ENCODE assay signal across 20 mouse cellular contexts in genomic region chr5:36595115-36595514, GRCm38 (mm10). TPM values are rescaled to one million over a fixed set of nuclear protein-coding genes. Genes with fewer than 3 reads are reported as not detected.
DNase-seq lines count a peak whose midpoint lies in the region; ATAC-seq and TF ChIP-seq lines count a peak whose summit lies in the region.
"Had no signal": no experiment of that assay in that cellular context is flagged by ENCODE, and none has a peak within 500 bp of the region (broad histone marks: within the 10 kb centered on the region; RNA-seq: fewer than 3 reads in every experiment).

No protein-coding gene starts in this region.

- peak; percentile 47 to 67; a peak in 3 of 4 replicates for TF ChIP-seq POLR2A in MEL (IDR thresholded peaks at IDR 0.05; ENCODE audit: control insufficient read depth in 1 of 2, insufficient read depth in 1 of 2, low read depth in 1 of 2, low read length in 2 of 2, poor library complexity in 1 of 2)

- TF ChIP-seq EP300 in MEL (IDR thresholded peaks at IDR 0.05; ENCODE audit: low read depth in 1 of 2, low read length in 2 of 2): no peak
- no peak for TF ChIP-seq EP300 in liver, embryonic 14.5 days (IDR thresholded peaks at IDR 0.05; ENCODE audit: low read depth)

- peak; percentile 44 for TF ChIP-seq CTCF in intestine, postnatal 0 days (IDR thresholded peaks at IDR 0.05; ENCODE audit: low read depth)
- peak; percentile 26 to 45 (median 39); a peak in 4 of 6 replicates for TF ChIP-seq CTCF in MEL (IDR thresholded peaks at IDR 0.05 in 2 of 3, conservative IDR thresholded peaks at IDR 0.05 in 1 of 3; ENCODE audit: control insufficient read depth in 1 of 3, insufficient read depth in 1 of 3, low read depth in 2 of 3, low read length in 3 of 3, poor library complexity in 1 of 3, severe bottlenecking in 1 of 3)
- TF ChIP-seq CTCF in liver, embryonic 14.5 days (IDR thresholded peaks at IDR 0.05; ENCODE audit: low read depth): peak; percentile 45

- TF ChIP-seq RAD21 in MEL (IDR thresholded peaks at IDR 0.05; ENCODE audit: low read depth, low read length): peak; percentile 19

- intact Hi-C loops in left cerebral cortex, postnatal 25 days (cut with DNase I): no loop called here

- no peak overlapping the region for H3K27ac ChIP-seq in intestine, postnatal 0 days (ENCODE audit: low read depth, low read length)
- H3K27ac ChIP-seq in intestine, embryonic 15.5 days: no peak overlapping the region
- peak overlapping the region; percentile 56 for H3K27ac ChIP-seq in MEL (ENCODE audit: control insufficient read depth, low read depth, low read length)
- no peak overlapping the region for H3K27ac ChIP-seq in liver, embryonic 14.5 days
- H3K27ac ChIP-seq: embryonic facial prominence, embryonic 13.5 days; forebrain, embryonic 15.5 days; hindbrain, embryonic 13.5 days; neural tube, embryonic 15.5 days had no signal

- 32% methylated on average over 3 of the region's 3 CpGs for WGBS in intestine, postnatal 0 days
- WGBS in intestine, embryonic 15.5 days: 23% methylated on average over 3 of the region's 3 CpGs
- WGBS in liver, embryonic 14.5 days (ENCODE audit: insufficient replicate concordance): 21% methylated on average over 3 of the region's 3 CpGs

- no peaks in the 10 kb centered on the region for H3K4me1 ChIP-seq in intestine, postnatal 0 days (replicated peaks; ENCODE audit: control insufficient read depth, insufficient read depth, low read length)
- H3K4me1 ChIP-seq in intestine, embryonic 15.5 days (replicated peaks): no peaks in the 10 kb centered on the region
- H3K4me1 ChIP-seq in MEL (ENCODE audit: control insufficient read depth in 1 of 2, insufficient read depth in 2 of 2, low read length in 2 of 2): peaks cover 0 to 33% of the 10 kb centered on the region in 2 experiments
- H3K4me1 ChIP-seq in liver, embryonic 14.5 days (replicated peaks; ENCODE audit: control insufficient read depth in 2 of 2, insufficient read depth in 2 of 2, low read length in 1 of 2): no peaks in the 10 kb centered on the region
- H3K4me1 ChIP-seq: forebrain, embryonic 15.5 days; hindbrain, embryonic 13.5 days; neural tube, embryonic 15.5 days had no signal

- H3K79me2 ChIP-seq in MEL (ENCODE audit: control insufficient read depth, insufficient read depth, low read length, poor library complexity): no peaks in the 10 kb centered on the region

- H3K36me3 ChIP-seq in intestine, postnatal 0 days (ENCODE audit: control insufficient read depth, insufficient read depth): peaks cover 6% of the 10 kb centered on the region; the same call in 1 of the 2 replicates
- H3K36me3 ChIP-seq in intestine, embryonic 15.5 days: no peaks in the 10 kb centered on the region
- H3K36me3 ChIP-seq in MEL (ENCODE audit: control insufficient read depth in 1 of 2, insufficient read depth in 2 of 2, low read length in 2 of 2): peaks cover 0 to 22% of the 10 kb centered on the region in 2 experiments; a peak in 2 of 4 replicates
- H3K36me3 ChIP-seq in liver, embryonic 14.5 days (replicated peaks; ENCODE audit: control insufficient read depth, insufficient read depth, low read depth): peaks cover 4% of the 10 kb centered on the region

- H3K4me2 ChIP-seq in intestine, postnatal 0 days (replicated peaks; ENCODE audit: low read depth): no peak overlapping the region
- no peak overlapping the region for H3K4me2 ChIP-seq in intestine, embryonic 15.5 days (replicated peaks)
- H3K4me2 ChIP-seq in liver, embryonic 14.5 days (ENCODE audit: low read depth): no peak overlapping the region
- H3K4me2 ChIP-seq: embryonic facial prominence, embryonic 13.5 days; forebrain, embryonic 15.5 days; heart, embryonic 11.5 days; hindbrain, embryonic 13.5 days; neural tube, embryonic 15.5 days had no signal

- no peaks in the 10 kb centered on the region for H3K9me3 ChIP-seq in intestine, postnatal 0 days (ENCODE audit: control insufficient read depth)
- no peaks in the 10 kb centered on the region for H3K9me3 ChIP-seq in intestine, embryonic 15.5 days
- H3K9me3 ChIP-seq in MEL (replicated peaks; ENCODE audit: insufficient read depth, low read length): no peaks in the 10 kb centered on the region
- no peaks in the 10 kb centered on the region for H3K9me3 ChIP-seq in liver, embryonic 14.5 days (ENCODE audit: control insufficient read depth, low read length)
- H3K9me3 ChIP-seq: embryonic facial prominence, embryonic 13.5 days; forebrain, embryonic 15.5 days; hindbrain, embryonic 13.5 days; neural tube, embryonic 15.5 days had no signal

- no peak for ATAC-seq in intestine, postnatal 0 days
- ATAC-seq in intestine, embryonic 15.5 days: no peak
- no peak for ATAC-seq in liver, embryonic 14.5 days (ENCODE audit: insufficient read depth)
- ATAC-seq in activated CD4-positive, CD25-positive, alpha-beta regulatory T cell, adult 4 months: no peak
- ATAC-seq: forebrain, embryonic 15.5 days; inflammation-experienced regulatory T-cells, adult 6 months; midbrain, embryonic 16.5 days had no signal

- H3K9ac ChIP-seq in intestine, postnatal 0 days (ENCODE audit: low read depth, low read length): no peak overlapping the region
- no peak overlapping the region for H3K9ac ChIP-seq in intestine, embryonic 15.5 days
- peak overlapping the region; percentile 36 for H3K9ac ChIP-seq in MEL (ENCODE audit: control insufficient read depth, low read depth, low read length, poor library complexity, severe bottlenecking)
- H3K9ac ChIP-seq in liver, embryonic 14.5 days (replicated peaks): no peak overlapping the region
- H3K9ac ChIP-seq: embryonic facial prominence, embryonic 13.5 days; forebrain, embryonic 15.5 days; hindbrain, embryonic 13.5 days; neural tube, embryonic 15.5 days had no signal

- DNase-seq in 416B (ENCODE audit: low read depth): peak; percentile 70
- peak; percentile 80 for DNase-seq in MEL (ENCODE audit: low read depth, low spot score)
- no peak for DNase-seq in liver, embryonic 14.5 days (ENCODE audit: low read depth in 3 of 3, low spot score in 3 of 3)
- no peak for DNase-seq in left cerebral cortex, postnatal 25 days (ENCODE audit: low spot score in 2 of 2)
- DNase-seq: cerebellum, adult 8-10 months; heart, postnatal 10 days; kidney, adult 9 months; kidney, postnatal 36 days; right cerebral cortex, postnatal 14 days; thymus, adult 2 months had no signal

- H3K4me3 ChIP-seq in intestine, postnatal 0 days (ENCODE audit: low read depth, low read length): no peak overlapping the region
- H3K4me3 ChIP-seq in intestine, embryonic 15.5 days (replicated peaks): no peak overlapping the region
- peak overlapping the region in 1 of 2 experiments; percentile 5; a peak in 2 of 4 replicates for H3K4me3 ChIP-seq in MEL (ENCODE audit: control insufficient read depth in 1 of 2, insufficient read depth in 1 of 2, low read depth in 2 of 2, low read length in 2 of 2)
- H3K4me3 ChIP-seq in liver, embryonic 14.5 days (ENCODE audit: insufficient read depth in 1 of 2, low read depth in 2 of 2, low read length in 2 of 2): no peak overlapping the region
- H3K4me3 ChIP-seq: embryonic facial prominence, embryonic 13.5 days; forebrain, embryonic 15.5 days; hindbrain, embryonic 13.5 days; neural tube, embryonic 15.5 days had no signal

- no peaks in the 10 kb centered on the region for H3K27me3 ChIP-seq in intestine, postnatal 0 days (replicated peaks; ENCODE audit: control insufficient read depth, insufficient read depth, low read length)
- H3K27me3 ChIP-seq in intestine, embryonic 15.5 days (replicated peaks): no peaks in the 10 kb centered on the region
- peaks cover 0 to 1% of the 10 kb centered on the region in 2 experiments; a peak in 2 of 4 replicates for H3K27me3 ChIP-seq in MEL (ENCODE audit: control insufficient read depth in 1 of 2, insufficient read depth in 2 of 2, low read length in 2 of 2)
- no peaks in the 10 kb centered on the region for H3K27me3 ChIP-seq in liver, embryonic 14.5 days (ENCODE audit: control insufficient read depth, insufficient read depth, low read length)
- H3K27me3 ChIP-seq: embryonic facial prominence, embryonic 13.5 days; forebrain, embryonic 15.5 days; hindbrain, embryonic 13.5 days; neural tube, embryonic 15.5 days had no signal

TF ChIP-seq in MEL, 35 proteins besides CTCF, POLR2A, EP300 and RAD21:
- no peak for TF ChIP-seq E2F4 (IDR thresholded peaks at IDR 0.05; ENCODE audit: borderline replicate concordance, low read depth, low read length)
- no peak for TF ChIP-seq GABPA (IDR thresholded peaks at IDR 0.05; ENCODE audit: low read depth, low read length)
- peak; percentile 44; the same call in 1 of the 2 replicates for TF ChIP-seq SIN3A (IDR thresholded peaks at IDR 0.05; ENCODE audit: low read length)
- TF ChIP-seq ETS1 (IDR thresholded peaks at IDR 0.05; ENCODE audit: low read depth, low read length): peak; percentile 24; the same call in 1 of the 2 replicates
- TF ChIP-seq ZMIZ1 (IDR thresholded peaks at IDR 0.05; ENCODE audit: low read depth, low read length): peak; percentile 97
- peak; percentile 90 for TF ChIP-seq TBP (IDR thresholded peaks at IDR 0.05; ENCODE audit: low read depth, low read length)
- TF ChIP-seq POLR2AphosphoS2 (IDR thresholded peaks at IDR 0.05; ENCODE audit: low read length): peak; percentile 59; the same call in 1 of the 2 replicates
- no peak for TF ChIP-seq MYC (IDR thresholded peaks at IDR 0.05; ENCODE audit: low read depth, low read length)

RNA-seq across cellular contexts. Expression of gene Tbc1d14, which starts 2.0 kb away (rescaled TPM):
- 16.8 and 17.2 TPM in 2 replicates for polyA plus RNA-seq in intestine, postnatal 0 days (2015; fragmentation: Nextera tagmentation; extraction: Ambion mirVana)
- polyA plus RNA-seq in intestine, embryonic 15.5 days (2015; fragmentation: Nextera tagmentation; extraction: Ambion mirVana): 30.0 and 30.3 TPM in 2 replicates
- total RNA-seq in MEL (2012; rRNA removed): 7.3 and 9.6 TPM in 2 replicates
- polyA plus RNA-seq in MEL (2012; ENCODE audit: insufficient read depth in 1 of 2, insufficient read length in 2 of 2, low read depth in 1 of 2, low replicate concordance in 2 of 2, missing spikeins in 1 of 2): 10 to 100 TPM in 1 of 2 experiments, not detected in 1; 35.6 TPM
- polyA plus RNA-seq in liver, embryonic 14.5 days (2012; rRNA removed): 8.1 and 8.2 TPM in 2 replicates
- polyA plus RNA-seq in liver, embryonic 14.5 days (2014; fragmentation: Nextera tagmentation; extraction: Ambion mirVana): 6.8 and 8.5 TPM in 2 replicates
- 10 to 100 TPM; 74.1 to 78.7 TPM for total RNA-seq in left cerebral cortex, postnatal 25 days (2021)
- 10 to 100 TPM; 52.2 to 57.6 TPM for polyA plus RNA-seq in activated CD4-positive, CD25-positive, alpha-beta regulatory T cell, adult 4 months (2017; shearing (Covaris generic))

Comparison
In these comparisons a context has a peak if more than half of its experiments do, and no peak if none do; other contexts are left out.
1. DNase-seq: peak in 416B (single experiment) and MEL (single experiment); none in liver, embryonic 14.5 days (0 of 3) and left cerebral cortex, postnatal 25 days (0 of 2).
2. Peak in every context shown above with its lines, with median percentiles within 50 percentile points of each other: CTCF ChIP-seq.